Mouse (Mus musculus) heart, adult 2 months (tissue): ENCODE measurements around the gene Pex5. TPM values are rescaled to one million over a fixed set of nuclear protein-coding genes. Genes with fewer than 3 reads are reported as not detected.

ENCODE experiments used
- DNase-seq, 2 experiments: peaks; one replicate each; pipeline ENCODE4 v3.0.0; 2021
- H3K27ac ChIP-seq: fragments of 200-600 bp; 2 replicates; pipeline ENCODE4 v1.8.1; 2022
- H3K27me3 ChIP-seq: fragments of 200-500 bp; 2 replicates; pipeline ENCODE4 v1.6.1; 2012; ENCODE audit warnings: mild to moderate bottlenecking, low read length, inconsistent platforms, mixed read lengths; ENCODE audit not compliant: control insufficient read depth, insufficient read depth
- H3K36me3 ChIP-seq: fragments of 200-500 bp; 2 replicates; pipeline ENCODE4 v1.6.1; 2012; ENCODE audit warnings: low read length, inconsistent platforms; ENCODE audit not compliant: control insufficient read depth, insufficient read depth
- H3K4me1 ChIP-seq: fragments of 200-500 bp; 2 replicates; pipeline ENCODE4 v1.6.1; 2011; ENCODE audit warnings: low read length; ENCODE audit not compliant: control insufficient read depth, insufficient read depth
- H3K4me3 ChIP-seq: fragments of 200-600 bp; 2 replicates; pipeline ENCODE4 v1.8.1; 2022
- H3K79me2 ChIP-seq: fragments of 200-500 bp; replicated peaks from 2 replicates; pipeline ENCODE4 v1.6.1; 2012; ENCODE audit warnings: mild to moderate bottlenecking, inconsistent platforms, low read length, moderate library complexity, mixed read lengths; ENCODE audit not compliant: control insufficient read depth, insufficient read depth
- H3K9ac ChIP-seq: fragments of 200-500 bp; 2 replicates; pipeline ENCODE4 v1.6.1; 2012; ENCODE audit warnings: low read depth, mild to moderate bottlenecking, control low read depth, inconsistent platforms, low read length, mixed read lengths
- CTCF ChIP-seq: fragments of 200-600 bp; IDR thresholded peaks from 2 replicates; pipeline ENCODE4 v1.8.1; 2022; ENCODE audit warnings: antibody characterized with exemption, mild to moderate bottlenecking, moderate library complexity
- EP300 ChIP-seq: fragments of 200-500 bp; IDR thresholded peaks from 2 replicates; pipeline ENCODE4 v1.6.1; 2011; ENCODE audit warnings: low read depth, low read length, control low read depth; ENCODE audit not compliant: insufficient read depth
- POLR2A ChIP-seq: fragments of 200-500 bp; IDR thresholded peaks from 2 replicates; pipeline ENCODE4 v1.6.1; 2011; ENCODE audit warnings: mild to moderate bottlenecking, low read depth, low read length, control low read depth; ENCODE audit not compliant: insufficient read depth
- WGBS: fragments of 180-500 bp; shearing (Covaris S2); methylation state at CpG from one replicate; pipeline ENCODE4 v1.1.7; 2018; 5-methylcytosine and 5-hydroxymethylcytosine counted together
- intact Hi-C: fragments of 180-260 bp; cut with DNase I; formaldehyde crosslinking; loops from one replicate; pipeline ENCODE4 v1.15.1; 2025
- long read RNA-seq: library from polyadenylated mRNA; stranded (forward); transcript quantifications from one replicate; pipeline ENCODE4 v2.0.0, GENCODE M21; 2021
- polyA plus RNA-seq: library from polyadenylated mRNA; depleted of rRNA; stranded (reverse); fragments of >200 nt; gene quantifications from 2 replicates; pipeline ENCODE4 v1.2.3, GENCODE M21; 2012; rRNA removed
- total RNA-seq, 2 experiments: library from RNA; stranded (reverse); gene quantifications; 2 replicates each; pipeline ENCODE4 v1.2.3; 2021

The Pex5 gene
- total RNA-seq (10 to 100 TPM; 21.9 to 25.7 TPM), polyA plus RNA-seq (20.8 and 30.1 TPM in 2 replicates)
- long read RNA-seq, transcript Pex5-201 (16 exons, 3,139 nt): minor isoform, 8 of 29 reads
- long read RNA-seq, transcript Pex5-202 (15 exons, 3,073 nt): major isoform, 14 of 29 reads
- long read RNA-seq, partial matches to known transcripts: 2 of 29 reads
- long read RNA-seq, other reads (novel, unspliced or antisense): 5 of 29 reads

- H3K27ac ChIP-seq: peak within 1 kb of the TSS; percentile 91
- H3K4me1 ChIP-seq: no peaks in the 10 kb centered on the region; the same call in 1 of the 2 replicates
- peak; percentile 96 to 97 for DNase-seq
- no peaks in the 10 kb centered on the region for H3K27me3 ChIP-seq
- intact Hi-C loops: no loop called here
- peak within 1 kb of the TSS; percentile 79 for H3K9ac ChIP-seq
- peaks cover 4% of the 10 kb centered on the region for H3K36me3 ChIP-seq
- 0% methylated on average over 32 of the region's 36 CpGs for WGBS
- H3K4me3 ChIP-seq: peak within 1 kb of the TSS; percentile 70
- TF ChIP-seq POLR2A (peak; percentile 87), EP300 (no peak)
- no peaks in the 10 kb centered on the region for H3K79me2 ChIP-seq
These were observed at the start of gene Pex5 for GRCm38 (mm10) chr6:124414927-124415325. TSS of gene Pex5 (minus strand) at chr6:124415067.

GRCm38 (mm10) chr6:124463881-124464291, 49.0 kb upstream of the Pex5 start:
- intact Hi-C loops: no loop called here
- H3K4me1 ChIP-seq: no peaks in the 10 kb centered on the region; the same call in 1 of the 2 replicates
- DNase-seq: no peak
- no peak overlapping the region for H3K27ac ChIP-seq
- TF ChIP-seq POLR2A (no peak), EP300 (no peak), CTCF (no peak)
- H3K27me3 ChIP-seq: no peaks in the 10 kb centered on the region; the same call in 1 of the 2 replicates
- no peaks in the 10 kb centered on the region for H3K36me3 ChIP-seq
- 32% methylated on average over 8 of the region's 8 CpGs for WGBS
- no peaks in the 10 kb centered on the region for H3K79me2 ChIP-seq
- no peak overlapping the region for H3K4me3 ChIP-seq
- H3K9ac ChIP-seq: no peak overlapping the region

DNA sequence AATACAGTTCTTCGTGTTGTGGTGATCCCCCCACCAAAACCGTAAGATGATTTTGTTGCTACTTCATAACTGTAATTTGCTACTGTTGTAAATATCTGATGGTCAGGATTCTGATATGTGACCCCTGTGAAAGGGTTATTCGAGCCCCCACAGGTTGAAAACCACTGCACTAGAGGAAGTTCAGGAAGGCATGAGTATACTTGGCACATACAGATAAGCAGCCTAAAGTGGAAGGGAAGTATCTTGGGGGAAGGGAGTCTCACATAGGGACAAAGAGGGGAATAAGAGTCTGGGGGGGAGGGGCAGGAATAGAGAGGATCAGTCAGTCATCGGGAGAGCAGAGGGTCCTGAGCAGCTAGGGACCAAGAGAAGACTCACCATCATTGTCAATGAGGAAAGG, 44.5 kb upstream of the Pex5 start:
- no peaks in the 10 kb centered on the region for H3K79me2 ChIP-seq
- intact Hi-C loops: no loop called here
- no peak overlapping the region for H3K9ac ChIP-seq
- no peak for DNase-seq
- 51% methylated on average over 4 of the region's 4 CpGs for WGBS
- H3K36me3 ChIP-seq: no peaks in the 10 kb centered on the region
- H3K4me3 ChIP-seq: no peak overlapping the region
- no peak overlapping the region for H3K27ac ChIP-seq
- no peaks in the 10 kb centered on the region; the same call in 1 of the 2 replicates for H3K27me3 ChIP-seq
- no peaks in the 10 kb centered on the region for H3K4me1 ChIP-seq
- TF ChIP-seq EP300: no peak

GRCm38 (mm10) chr6:124458505-124458904, 43.6 kb upstream of the Pex5 start:
- H3K9ac ChIP-seq: no peak overlapping the region
- no peaks in the 10 kb centered on the region for H3K36me3 ChIP-seq
- no peak overlapping the region for H3K4me3 ChIP-seq
- intact Hi-C loops: no loop called here
- no peaks in the 10 kb centered on the region for H3K27me3 ChIP-seq
- DNase-seq: no peak
- H3K4me1 ChIP-seq: no peaks in the 10 kb centered on the region
- H3K27ac ChIP-seq: no peak overlapping the region
- H3K79me2 ChIP-seq: no peaks in the 10 kb centered on the region
- TF ChIP-seq POLR2A (no peak), CTCF (no peak), EP300 (no peak)
- 84% methylated on average over 11 of the region's 11 CpGs for WGBS

- Histone ChIP-seq H3K9ac (no peak overlapping the region), H3K27ac (no peak overlapping the region), H3K4me3 (no peak overlapping the region), H3K4me1 (no peaks in the 10 kb centered on the region), H3K79me2 (no peaks in the 10 kb centered on the region), H3K36me3 (no peaks in the 10 kb centered on the region), H3K27me3 (no peaks in the 10 kb centered on the region)
- 89% methylated on average over 5 of the region's 5 CpGs for WGBS
- intact Hi-C loops: no loop called here
- TF ChIP-seq CTCF (no peak), POLR2A (no peak), EP300 (no peak)
- DNase-seq: no peak
These were observed 43.0 kb upstream of the Pex5 start for GRCm38 (mm10) chr6:124457827-124458226.

GRCm38 (mm10) chr6:124456243-124456642, 41.4 kb upstream of the Pex5 start:
- Histone ChIP-seq H3K4me3 (no peak overlapping the region), H3K79me2 (no peaks in the 10 kb centered on the region), H3K9ac (no peak overlapping the region), H3K36me3 (no peaks in the 10 kb centered on the region), H3K27me3 (no peaks in the 10 kb centered on the region), H3K27ac (no peak overlapping the region), H3K4me1 (no peaks in the 10 kb centered on the region)
- intact Hi-C loops: no loop called here
- 92% methylated on average over 5 of the region's 5 CpGs for WGBS
- DNase-seq: no peak
- TF ChIP-seq CTCF (no peak), EP300 (no peak), POLR2A (no peak)
